Mouse (Mus musculus): ENCODE data around the gene Cd3d. TPM values are rescaled to one million over a fixed set of nuclear protein-coding genes. Genes with fewer than 3 reads are reported as not detected.

The Cd3d gene
- polyA plus RNA-seq, 1 experiment from 2014 or later, result 0.19 TPM

- H3K36me3 ChIP-seq (ENCODE audit: control insufficient read depth, insufficient read depth, low read length), result no peaks in the 10 kb centered on the region
- H3K4me3 ChIP-seq (replicated peaks; ENCODE audit: low read length), result no peak overlapping the region
- no peak overlapping the region for H3K9ac ChIP-seq (ENCODE audit: low read length)
- H3K9me3 ChIP-seq (replicated peaks; ENCODE audit: control insufficient read depth, low read length), result no peaks in the 10 kb centered on the region
- H3K27ac ChIP-seq (ENCODE audit: low read length), result no peak overlapping the region
- H3K4me1 ChIP-seq (ENCODE audit: control insufficient read depth, insufficient read depth, low read length), result no peaks in the 10 kb centered on the region
- ATAC-seq (ENCODE audit: insufficient read depth, low FRiP score), result no peak
- 66% methylated on average over 3 of the region's 3 CpGs for WGBS
- no peaks in the 10 kb centered on the region for H3K27me3 ChIP-seq (ENCODE audit: control insufficient read depth, insufficient read depth, low read length)
- H3K4me2 ChIP-seq (ENCODE audit: low read depth, low read length), result no peak overlapping the region
Measured at GRCm38 (mm10) chr9:45000249-45000648, 18.7 kb downstream of the Cd3d start.

- H3K4me1 ChIP-seq (ENCODE audit: control insufficient read depth, insufficient read depth, low read length), result no peaks in the 10 kb centered on the region
- no peaks in the 10 kb centered on the region for H3K27me3 ChIP-seq (ENCODE audit: control insufficient read depth, insufficient read depth, low read length)
- H3K9me3 ChIP-seq (replicated peaks; ENCODE audit: control insufficient read depth, low read length), result no peaks in the 10 kb centered on the region
- WGBS, result 56% methylated on average over 12 of the region's 12 CpGs
- H3K36me3 ChIP-seq (ENCODE audit: control insufficient read depth, insufficient read depth, low read length), result no peaks in the 10 kb centered on the region
- H3K27ac ChIP-seq (ENCODE audit: low read length), result no peak overlapping the region
- no peak overlapping the region for H3K4me3 ChIP-seq (replicated peaks; ENCODE audit: low read length)
- ATAC-seq (ENCODE audit: insufficient read depth, low FRiP score), result no peak
- no peak overlapping the region for H3K4me2 ChIP-seq (ENCODE audit: low read depth, low read length)
- H3K9ac ChIP-seq (ENCODE audit: low read length), result no peak overlapping the region
Measured at GRCm38 (mm10) chr9:45007404-45007803, 25.8 kb downstream of the Cd3d start.

- ATAC-seq (ENCODE audit: insufficient read depth, low FRiP score), result no peak
- 75% methylated on average over 4 of the region's 4 CpGs for WGBS
- H3K4me2 ChIP-seq (ENCODE audit: low read depth, low read length), result no peak overlapping the region
Measured at GRCm38 (mm10) chr9:45008342-45008741, 26.8 kb downstream of the Cd3d start.

GRCm38 (mm10) chr9:45009180-45010078, 27.8 kb downstream of the Cd3d start, which contains the start of gene Cd3e:
Cd3e (minus strand) TSS chr9:45009627.
- Histone ChIP-seq H3K9me3 (replicated peaks; ENCODE audit: control insufficient read depth, low read length) (no peaks in the 10 kb centered on the region), H3K4me2 (ENCODE audit: low read depth, low read length) (no peak within 1 kb of the TSS), H3K27ac (ENCODE audit: low read length) (no peak within 1 kb of the TSS), H3K27me3 (ENCODE audit: control insufficient read depth, insufficient read depth, low read length) (no peaks in the 10 kb centered on the region), H3K4me1 (ENCODE audit: control insufficient read depth, insufficient read depth, low read length) (no peaks in the 10 kb centered on the region), H3K36me3 (ENCODE audit: control insufficient read depth, insufficient read depth, low read length) (no peaks in the 10 kb centered on the region), H3K4me3 (replicated peaks; ENCODE audit: low read length) (no peak within 1 kb of the TSS), H3K9ac (ENCODE audit: low read length) (no peak within 1 kb of the TSS)
- ATAC-seq (ENCODE audit: insufficient read depth, low FRiP score), result no peak
- 84% methylated on average over 19 of the region's 19 CpGs for WGBS

More at GRCm38 (mm10) chr9:45008342-45008741, 26.8 kb downstream of the Cd3d start:
- no peak overlapping the region for H3K4me3 ChIP-seq (replicated peaks; ENCODE audit: low read length)
- no peak overlapping the region for H3K9ac ChIP-seq (ENCODE audit: low read length)
- H3K4me1 ChIP-seq (ENCODE audit: control insufficient read depth, insufficient read depth, low read length), result no peaks in the 10 kb centered on the region
- H3K36me3 ChIP-seq (ENCODE audit: control insufficient read depth, insufficient read depth, low read length), result no peaks in the 10 kb centered on the region
- H3K27ac ChIP-seq (ENCODE audit: low read length), result no peak overlapping the region
- no peaks in the 10 kb centered on the region for H3K9me3 ChIP-seq (replicated peaks; ENCODE audit: control insufficient read depth, low read length)
- H3K27me3 ChIP-seq (ENCODE audit: control insufficient read depth, insufficient read depth, low read length), result no peaks in the 10 kb centered on the region

GRCm38 (mm10) chr9:45010461-45010860, 28.9 kb downstream of the Cd3d start:
- ATAC-seq (ENCODE audit: insufficient read depth, low FRiP score), result no peak
- Histone ChIP-seq H3K27ac (ENCODE audit: low read length) (no peak overlapping the region), H3K4me1 (ENCODE audit: control insufficient read depth, insufficient read depth, low read length) (no peaks in the 10 kb centered on the region), H3K9me3 (replicated peaks; ENCODE audit: control insufficient read depth, low read length) (no peaks in the 10 kb centered on the region), H3K4me3 (replicated peaks; ENCODE audit: low read length) (no peak overlapping the region), H3K36me3 (ENCODE audit: control insufficient read depth, insufficient read depth, low read length) (no peaks in the 10 kb centered on the region), H3K27me3 (ENCODE audit: control insufficient read depth, insufficient read depth, low read length) (no peaks in the 10 kb centered on the region), H3K4me2 (ENCODE audit: low read depth, low read length) (no peak overlapping the region), H3K9ac (ENCODE audit: low read length) (no peak overlapping the region)
- WGBS, result 64% methylated on average over 4 of the region's 4 CpGs

- no peak overlapping the region for H3K4me3 ChIP-seq (replicated peaks; ENCODE audit: low read length)
- no peaks in the 10 kb centered on the region for H3K9me3 ChIP-seq (replicated peaks; ENCODE audit: control insufficient read depth, low read length)
- H3K27ac ChIP-seq (ENCODE audit: low read length), result no peak overlapping the region
- H3K36me3 ChIP-seq (ENCODE audit: control insufficient read depth, insufficient read depth, low read length), result no peaks in the 10 kb centered on the region
- H3K4me1 ChIP-seq (ENCODE audit: control insufficient read depth, insufficient read depth, low read length), result no peaks in the 10 kb centered on the region
- no peak for ATAC-seq (ENCODE audit: insufficient read depth, low FRiP score)
- no peaks in the 10 kb centered on the region for H3K27me3 ChIP-seq (ENCODE audit: control insufficient read depth, insufficient read depth, low read length)
- no peak overlapping the region for H3K9ac ChIP-seq (ENCODE audit: low read length)
- no peak overlapping the region for H3K4me2 ChIP-seq (ENCODE audit: low read depth, low read length)
- WGBS, result 40% methylated on average over 6 of the region's 6 CpGs
Measured at GRCm38 (mm10) chr9:45011291-45011690, 29.7 kb downstream of the Cd3d start.

GRCm38 (mm10) chr9:45014879-45015278, 33.3 kb downstream of the Cd3d start:
- 36% methylated on average over 2 of the region's 2 CpGs for WGBS
- ATAC-seq (ENCODE audit: insufficient read depth, low FRiP score), result no peak
- Histone ChIP-seq H3K4me2 (ENCODE audit: low read depth, low read length) (no peak overlapping the region), H3K36me3 (ENCODE audit: control insufficient read depth, insufficient read depth, low read length) (no peaks in the 10 kb centered on the region), H3K27ac (ENCODE audit: low read length) (no peak overlapping the region), H3K9ac (ENCODE audit: low read length) (no peak overlapping the region), H3K4me3 (replicated peaks; ENCODE audit: low read length) (no peak overlapping the region), H3K9me3 (replicated peaks; ENCODE audit: control insufficient read depth, low read length) (no peaks in the 10 kb centered on the region), H3K27me3 (ENCODE audit: control insufficient read depth, insufficient read depth, low read length) (no peaks in the 10 kb centered on the region), H3K4me1 (ENCODE audit: control insufficient read depth, insufficient read depth, low read length) (no peaks in the 10 kb centered on the region)

- no peak for ATAC-seq (ENCODE audit: insufficient read depth, low FRiP score)
- no peak overlapping the region for H3K9ac ChIP-seq (ENCODE audit: low read length)
- H3K4me2 ChIP-seq (ENCODE audit: low read depth, low read length), result no peak overlapping the region
- H3K27me3 ChIP-seq (ENCODE audit: control insufficient read depth, insufficient read depth, low read length), result no peaks in the 10 kb centered on the region
- H3K27ac ChIP-seq (ENCODE audit: low read length), result no peak overlapping the region
- no peaks in the 10 kb centered on the region for H3K4me1 ChIP-seq (ENCODE audit: control insufficient read depth, insufficient read depth, low read length)
- no peak overlapping the region for H3K4me3 ChIP-seq (replicated peaks; ENCODE audit: low read length)
- no peaks in the 10 kb centered on the region for H3K9me3 ChIP-seq (replicated peaks; ENCODE audit: control insufficient read depth, low read length)
- no peaks in the 10 kb centered on the region for H3K36me3 ChIP-seq (ENCODE audit: control insufficient read depth, insufficient read depth, low read length)
- WGBS, result 58% methylated on average over 3 of the region's 3 CpGs
Measured at GRCm38 (mm10) chr9:45015841-45016240, 34.3 kb downstream of the Cd3d start.

GRCm38 (mm10) chr9:45018031-45018430, 36.4 kb downstream of the Cd3d start:
- Histone ChIP-seq H3K4me2 (ENCODE audit: low read depth, low read length) (no peak overlapping the region), H3K9ac (ENCODE audit: low read length) (no peak overlapping the region), H3K36me3 (ENCODE audit: control insufficient read depth, insufficient read depth, low read length) (no peaks in the 10 kb centered on the region), H3K27me3 (ENCODE audit: control insufficient read depth, insufficient read depth, low read length) (no peaks in the 10 kb centered on the region), H3K9me3 (replicated peaks; ENCODE audit: control insufficient read depth, low read length) (no peaks in the 10 kb centered on the region), H3K4me3 (replicated peaks; ENCODE audit: low read length) (no peak overlapping the region), H3K4me1 (ENCODE audit: control insufficient read depth, insufficient read depth, low read length) (no peaks in the 10 kb centered on the region), H3K27ac (ENCODE audit: low read length) (no peak overlapping the region)
- WGBS, result 71% methylated on average over 11 of the region's 11 CpGs
- no peak for ATAC-seq (ENCODE audit: insufficient read depth, low FRiP score)
